Mouse (Mus musculus): Measurements from ENCODE around the gene Cdkn2d. TPM values are rescaled to one million over a fixed set of nuclear protein-coding genes. Genes with fewer than 3 reads are reported as not detected.
"Not testable (repeated sequence)": the region's sequence is repeated elsewhere in the genome, so short reads cannot be mapped to it uniquely, and the experiment has no call there.

The Cdkn2d gene
- total and polyA plus RNA-seq, 3 experiments: 6.0 to 36.0 (median 20.3) TPM

GRCm38 (mm10) chr9:21275013-21275710 is 16.0 kb downstream of the Cdkn2d start:
- DNase-seq: no peak

- DNase-seq: no peak
Measured at GRCm38 (mm10) chr9:21274336-21274735, 16.9 kb downstream of the Cdkn2d start.

- DNase-seq: no peak
Measured at GRCm38 (mm10) chr9:21273520-21274228, 17.5 kb downstream of the Cdkn2d start.

- no peak for DNase-seq
Measured at GRCm38 (mm10) chr9:21273094-21273493, 18.1 kb downstream of the Cdkn2d start.

- no peak for DNase-seq
Measured at GRCm38 (mm10) chr9:21272391-21272790, 18.8 kb downstream of the Cdkn2d start.

GRCm38 (mm10) chr9:21269590-21269989 is 21.6 kb downstream of the Cdkn2d start:
- DNase-seq: not testable (repeated sequence)

GRCm38 (mm10) chr9:21268305-21268704 is 22.9 kb downstream of the Cdkn2d start:
- no peak for DNase-seq

- DNase-seq: no peak
Measured at GRCm38 (mm10) chr9:21266889-21267288, 24.3 kb downstream of the Cdkn2d start.

- no peak for DNase-seq
Measured at GRCm38 (mm10) chr9:21265611-21266010, 25.6 kb downstream of the Cdkn2d start.

- peak; percentile 99 for DNase-seq
Measured at GRCm38 (mm10) chr9:21265000-21265561, 26.1 kb downstream of the Cdkn2d start, which contains the start of gene Atg4d. Gene Atg4d, plus strand, starts transcription at chr9:21265293.

GRCm38 (mm10) chr9:21264272-21264999 is 26.8 kb downstream of the Cdkn2d start:
- DNase-seq: no peak

- no peak for DNase-seq
Measured at GRCm38 (mm10) chr9:21261831-21262230, 29.4 kb downstream of the Cdkn2d start.

GRCm38 (mm10) chr9:21260491-21261040 is 30.6 kb downstream of the Cdkn2d start:
- DNase-seq: no peak

- not testable (repeated sequence) for DNase-seq
Measured at GRCm38 (mm10) chr9:21256349-21256748, 34.9 kb downstream of the Cdkn2d start.

- no peak for DNase-seq
Measured at GRCm38 (mm10) chr9:21254690-21255089, 36.5 kb downstream of the Cdkn2d start.

- no peak for DNase-seq
Measured at GRCm38 (mm10) chr9:21251116-21251735, 40.0 kb downstream of the Cdkn2d start.

- DNase-seq: no peak
Measured at GRCm38 (mm10) chr9:21250509-21250908, 40.7 kb downstream of the Cdkn2d start.

GRCm38 (mm10) chr9:21249629-21250508 is 41.3 kb downstream of the Cdkn2d start:
- no peak for DNase-seq

GRCm38 (mm10) chr9:21248326-21248725 is 42.9 kb downstream of the Cdkn2d start, which contains the start of gene S1pr5:
Gene S1pr5, minus strand, starts transcription at chr9:21248443.
- DNase-seq: peak; percentile 74

GRCm38 (mm10) chr9:21246342-21246741 is 44.9 kb downstream of the Cdkn2d start:
- no peak for DNase-seq

- DNase-seq: no peak
Measured at GRCm38 (mm10) chr9:21245113-21245487, 46.1 kb downstream of the Cdkn2d start.
